Comparison of ENCODE assay signal across 12 mouse cellular contexts in the genomic region with DNA sequence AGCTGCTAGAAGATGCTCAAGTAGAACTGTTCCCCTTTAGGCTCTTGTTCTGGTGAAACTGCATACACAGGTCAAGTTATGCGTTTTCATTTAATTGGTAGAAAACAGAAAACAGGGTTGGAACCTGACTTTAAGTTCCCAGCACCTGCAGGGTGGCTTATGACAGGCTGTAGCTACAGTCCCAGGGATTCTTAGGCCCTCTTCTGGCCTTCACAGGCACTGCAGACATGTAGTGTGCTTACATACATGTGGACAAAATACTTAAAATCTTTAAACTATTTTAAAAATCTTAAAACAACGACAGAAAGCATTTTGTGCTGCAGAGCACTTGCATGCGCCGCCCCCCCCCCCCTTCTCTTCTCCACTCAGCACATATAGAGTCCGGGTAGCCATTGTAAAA. TPM values are rescaled to one million over a fixed set of nuclear protein-coding genes. Genes with fewer than 3 reads are reported as not detected.
DNase-seq lines count a peak whose midpoint lies in the region; ATAC-seq and TF ChIP-seq lines count a peak whose summit lies in the region.
"Had no signal": no experiment of that assay in that cellular context is flagged by ENCODE, and none has a peak within 500 bp of the region (broad histone marks: within the 10 kb centered on the region; RNA-seq: fewer than 3 reads in every experiment).

No protein-coding gene starts in this region.

- peak; percentile 31; the same call in 1 of the 2 replicates for TF ChIP-seq CTCF in kidney, postnatal 0 days (IDR thresholded peaks at IDR 0.05; ENCODE audit: low read depth)
- peak; percentile 62 for TF ChIP-seq CTCF in E14TG2a.4 (conservative IDR thresholded peaks at IDR 0.05; ENCODE audit: low read length)

- H3K9me3 ChIP-seq in kidney, postnatal 0 days (replicated peaks; ENCODE audit: low read length) = no peaks in the 10 kb centered on the region
- H3K9me3 ChIP-seq in E14TG2a.4 (ENCODE audit: low read length) = no peaks in the 10 kb centered on the region
- H3K9me3 ChIP-seq in liver, embryonic 12.5 days (replicated peaks) = no peaks in the 10 kb centered on the region
- H3K9me3 ChIP-seq: midbrain, embryonic 12.5 days had no signal

- no peak overlapping the region for H3K9ac ChIP-seq in kidney, postnatal 0 days (ENCODE audit: low read depth, low read length)
- H3K9ac ChIP-seq in liver, embryonic 12.5 days = no peak overlapping the region
- H3K9ac ChIP-seq: midbrain, embryonic 12.5 days had no signal

- 91% methylated on average over 5 of the region's 5 CpGs for WGBS in kidney, postnatal 0 days
- WGBS in liver, embryonic 12.5 days (ENCODE audit: insufficient replicate concordance) = 80% methylated on average over 5 of the region's 5 CpGs

- ATAC-seq in kidney, postnatal 0 days (replicated peaks; ENCODE audit: low FRiP score, low read depth) = no peak
- no peak for ATAC-seq in liver, embryonic 12.5 days

- intact Hi-C loops in left cerebral cortex, postnatal 10 days (cut with DNase I) = no loop called here

- no peak for DNase-seq in kidney, postnatal 0 days (ENCODE audit: low spot score)
- no peak for DNase-seq in kidney, adult 11 months
- peak; percentile 47 for DNase-seq in 416B (ENCODE audit: low read depth)
- DNase-seq in left cerebral cortex, postnatal 10 days (ENCODE audit: extremely low spot score in 1 of 2, low spot score in 2 of 2) = no peak
- no peak for DNase-seq in right cerebral cortex, postnatal 36 days (ENCODE audit: low spot score in 2 of 2)
- DNase-seq in adrenal gland, adult 8-10 months = no peak
- DNase-seq: adrenal gland, adult 2 months; lung, adult 2 months; right cerebral cortex, adult 18-20 months had no signal

- no peak overlapping the region for H3K4me2 ChIP-seq in kidney, postnatal 0 days (ENCODE audit: low read length)
- H3K4me2 ChIP-seq in liver, embryonic 12.5 days = no peak overlapping the region
- H3K4me2 ChIP-seq: midbrain, embryonic 12.5 days had no signal

- no peaks in the 10 kb centered on the region for H3K4me1 ChIP-seq in kidney, postnatal 0 days (replicated peaks; ENCODE audit: insufficient read depth, low read length)
- peaks cover 13% of the 10 kb centered on the region for H3K4me1 ChIP-seq in E14TG2a.4 (replicated peaks; ENCODE audit: low read depth, low read length)
- peaks cover 60% of the 10 kb centered on the region for H3K4me1 ChIP-seq in liver, embryonic 12.5 days
- H3K4me1 ChIP-seq: midbrain, embryonic 12.5 days had no signal

- H3K36me3 ChIP-seq in kidney, postnatal 0 days (ENCODE audit: insufficient read depth, low read length) = no peaks in the 10 kb centered on the region
- H3K36me3 ChIP-seq in E14TG2a.4 (ENCODE audit: insufficient read depth, low read length) = no peaks in the 10 kb centered on the region; the same call in 1 of the 2 replicates
- peaks cover 5% of the 10 kb centered on the region; the same call in 1 of the 2 replicates for H3K36me3 ChIP-seq in liver, embryonic 12.5 days
- H3K36me3 ChIP-seq: midbrain, embryonic 12.5 days had no signal

- no peak overlapping the region for H3K27ac ChIP-seq in kidney, postnatal 0 days
- peak overlapping the region; percentile 22; the same call in 1 of the 2 replicates for H3K27ac ChIP-seq in liver, embryonic 12.5 days
- H3K27ac ChIP-seq: midbrain, embryonic 12.5 days had no signal

- H3K27me3 ChIP-seq in kidney, postnatal 0 days (ENCODE audit: insufficient read depth, low read length) = no peaks in the 10 kb centered on the region
- H3K27me3 ChIP-seq in E14TG2a.4 (ENCODE audit: insufficient read depth, low read length) = peaks cover 3% of the 10 kb centered on the region; the same call in 1 of the 2 replicates
- no peaks in the 10 kb centered on the region for H3K27me3 ChIP-seq in liver, embryonic 12.5 days (replicated peaks)

- no peak overlapping the region for H3K4me3 ChIP-seq in kidney, postnatal 0 days (replicated peaks; ENCODE audit: low read depth, low read length)
- no peak overlapping the region for H3K4me3 ChIP-seq in E14TG2a.4 (replicated peaks; ENCODE audit: low read length)
- no peak overlapping the region for H3K4me3 ChIP-seq in liver, embryonic 12.5 days
- H3K4me3 ChIP-seq: midbrain, embryonic 12.5 days had no signal

RNA-seq across cellular contexts. Expression of a gene that starts 17.2 kb away (rescaled TPM):
- polyA plus RNA-seq in kidney, postnatal 0 days (2015; fragmentation: Nextera tagmentation; extraction: Ambion mirVana) = 193 and 196 TPM in 2 replicates
- 195 and 206 TPM in 2 replicates for polyA plus RNA-seq in liver, embryonic 12.5 days (2016; fragmentation: Nextera tagmentation; extraction: Ambion mirVana)
- 10 to 100 TPM; 59.5 to 61.9 TPM for total RNA-seq in left cerebral cortex, postnatal 10 days (2021)
- 100 to 1,000 TPM; 151 to 212 (median 178) TPM for total RNA-seq in adrenal gland, adult 8-10 months (2022)

RNA-seq across cellular contexts. Expression of a gene that starts 17.3 kb away (rescaled TPM):
- polyA plus RNA-seq in kidney, postnatal 0 days (2015; fragmentation: Nextera tagmentation; extraction: Ambion mirVana) = 50.7 and 55.4 TPM in 2 replicates
- 42.9 and 43.4 TPM in 2 replicates for polyA plus RNA-seq in liver, embryonic 12.5 days (2016; fragmentation: Nextera tagmentation; extraction: Ambion mirVana)
- total RNA-seq in left cerebral cortex, postnatal 10 days (2021) = 10 to 100 TPM; 79.9 to 87.7 TPM
- total RNA-seq in adrenal gland, adult 8-10 months (2022) = 100 to 1,000 TPM in 3 of 4 experiments, 10 to 100 TPM in 1; 97.7 to 120 (median 110) TPM
